Mouse (Mus musculus) heart, embryonic 15.5 days (tissue): ENCODE results near the gene Pkmyt1. TPM values are rescaled to one million over a fixed set of nuclear protein-coding genes. Genes with fewer than 3 reads are reported as not detected.
"Not testable (repeated sequence)": the region's sequence is repeated elsewhere in the genome, so short reads cannot be mapped to it uniquely, and the experiment has no call there.

Experiments
- ATAC-seq: fragments of 200-750 bp; cut with Nextera tagmentation; replicated peaks from 2 replicates; pipeline ENCODE4 v1.8.0; 2017; ENCODE audit warnings: low read depth, moderate TSS enrichment; ENCODE audit not compliant: insufficient number of reproducible peaks, insufficient read depth, low FRiP score
- H3K27ac ChIP-seq: fragments of 300-500 bp; sonication (generic); 2 replicates; pipeline ENCODE4 v1.5.1; 2015; ENCODE audit warnings: mild to moderate bottlenecking, inconsistent platforms
- H3K27me3 ChIP-seq: fragments of 300-500 bp; sonication (generic); 2 replicates; pipeline ENCODE4 v1.6.1; 2015; ENCODE audit warnings: inconsistent platforms
- H3K36me3 ChIP-seq: fragments of 300-500 bp; sonication (generic); 2 replicates; pipeline ENCODE4 v1.6.1; 2015; ENCODE audit warnings: mild to moderate bottlenecking, inconsistent platforms
- H3K4me1 ChIP-seq: fragments of 300-500 bp; sonication (generic); replicated peaks from 2 replicates; pipeline ENCODE4 v1.6.1; 2015; ENCODE audit warnings: inconsistent platforms
- H3K4me2 ChIP-seq: fragments of 300-500 bp; sonication (generic); 2 replicates; pipeline ENCODE4 v1.6.1; 2015; ENCODE audit warnings: inconsistent platforms, mild to moderate bottlenecking, moderate library complexity
- H3K4me3 ChIP-seq: fragments of 300-500 bp; sonication (generic); 2 replicates; pipeline ENCODE4 v1.5.1; 2015; ENCODE audit warnings: mild to moderate bottlenecking, inconsistent platforms
- H3K9ac ChIP-seq: fragments of 300-500 bp; sonication (generic); 2 replicates; pipeline ENCODE4 v1.6.1; 2015; ENCODE audit warnings: mild to moderate bottlenecking, inconsistent platforms
- H3K9me3 ChIP-seq: fragments of 300-500 bp; sonication (generic); replicated peaks from 2 replicates; pipeline ENCODE4 v1.6.1; 2016; ENCODE audit warnings: inconsistent platforms
- WGBS: fragments of 180-500 bp; shearing (Covaris S2); methylation state at CpG from one replicate; pipeline ENCODE4 v1.1.7; 2015; ENCODE audit warnings: mixed read lengths; 5-methylcytosine and 5-hydroxymethylcytosine counted together
- polyA plus RNA-seq: library from polyadenylated mRNA; unstranded; fragments of >200 nt; fragmentation: Nextera tagmentation; extraction: Ambion mirVana; gene quantifications from 2 replicates; pipeline ENCODE4 v1.2.1, GENCODE M21; 2015

Gene Pkmyt1
- polyA plus RNA-seq, 1 experiment from 2014 or later, result 22.4 TPM

DNA sequence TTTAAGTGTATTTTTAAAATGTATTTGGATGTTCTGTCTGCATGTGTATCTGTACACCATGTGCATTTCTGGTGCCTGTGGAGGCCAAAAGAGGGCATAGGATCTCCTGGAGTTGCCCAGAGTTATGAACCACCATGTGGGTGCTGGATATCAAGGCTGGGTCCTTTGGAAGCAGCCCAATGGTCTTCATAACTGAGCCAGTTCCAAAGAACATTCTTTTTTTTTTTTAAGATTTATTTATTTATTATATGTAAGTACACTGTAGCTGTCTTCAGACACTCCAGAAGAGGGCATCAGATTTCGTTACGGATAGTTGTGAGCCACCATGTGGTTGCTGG lies 46.1 kb downstream of the Pkmyt1 start:
- not testable (repeated sequence) for H3K27me3 ChIP-seq, ATAC-seq, H3K9ac ChIP-seq, H3K9me3 ChIP-seq, H3K36me3 ChIP-seq, H3K4me3 ChIP-seq, H3K4me2 ChIP-seq, H3K27ac ChIP-seq
- peaks cover 13% of the 10 kb centered on the region for H3K4me1 ChIP-seq
- 78% methylated on average over 2 of the region's 2 CpGs for WGBS

DNA sequence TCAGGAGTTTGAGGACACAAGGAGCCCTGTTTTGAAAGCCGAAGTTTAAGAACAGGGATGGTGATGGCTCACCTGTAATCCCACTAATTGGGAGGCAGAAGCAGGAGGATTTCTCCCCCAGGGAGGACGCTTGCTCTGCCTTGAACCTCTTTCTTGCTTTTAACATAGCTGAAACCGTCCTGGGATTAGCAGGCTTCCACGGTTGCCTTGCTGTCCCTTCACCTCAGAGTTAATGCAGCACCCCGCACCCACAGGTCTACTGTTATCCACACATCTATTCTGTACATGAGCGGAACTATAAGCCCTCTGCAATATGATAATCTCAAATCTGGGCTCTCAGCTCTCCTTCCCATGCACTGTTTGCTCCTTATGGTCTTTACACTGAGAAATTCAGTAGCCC lies 47.5 kb downstream of the Pkmyt1 start:
- Histone ChIP-seq H3K9me3 (no peaks in the 10 kb centered on the region), H3K4me3 (no peak overlapping the region), H3K27ac (no peak overlapping the region), H3K4me1 (peaks cover 13% of the 10 kb centered on the region), H3K9ac (no peak overlapping the region), H3K27me3 (no peaks in the 10 kb centered on the region), H3K4me2 (no peak overlapping the region), H3K36me3 (no peaks in the 10 kb centered on the region)
- ATAC-seq, result no peak
- WGBS, result 70% methylated on average over 6 of the region's 6 CpGs

DNA sequence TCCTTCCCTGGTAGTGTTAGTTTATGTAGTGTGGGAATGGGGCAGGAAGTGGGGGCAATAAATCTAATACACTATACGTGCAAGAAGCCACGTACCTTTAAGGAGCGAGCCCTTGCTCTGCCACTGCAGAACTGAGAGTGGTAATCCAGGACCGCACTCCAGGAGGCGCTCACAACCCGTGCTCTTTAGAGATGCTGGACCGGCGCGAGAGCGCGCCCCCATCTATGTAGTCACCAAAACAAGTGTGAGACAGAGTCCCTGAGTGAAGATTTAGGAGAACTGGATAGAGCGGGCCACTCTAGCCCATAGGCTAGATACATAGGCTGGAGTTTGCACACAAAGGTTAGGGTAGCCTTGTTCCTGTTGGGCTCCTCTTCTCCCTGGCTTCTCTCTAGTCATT lies 48.0 kb downstream of the Pkmyt1 start:
- ATAC-seq, result no peak
- Histone ChIP-seq H3K4me1 (peaks cover 13% of the 10 kb centered on the region), H3K36me3 (no peaks in the 10 kb centered on the region), H3K9me3 (no peaks in the 10 kb centered on the region), H3K27ac (no peak overlapping the region), H3K27me3 (no peaks in the 10 kb centered on the region), H3K4me3 (no peak overlapping the region), H3K9ac (no peak overlapping the region), H3K4me2 (no peak overlapping the region)
- WGBS, result 3% methylated on average over 12 of the region's 12 CpGs

DNA sequence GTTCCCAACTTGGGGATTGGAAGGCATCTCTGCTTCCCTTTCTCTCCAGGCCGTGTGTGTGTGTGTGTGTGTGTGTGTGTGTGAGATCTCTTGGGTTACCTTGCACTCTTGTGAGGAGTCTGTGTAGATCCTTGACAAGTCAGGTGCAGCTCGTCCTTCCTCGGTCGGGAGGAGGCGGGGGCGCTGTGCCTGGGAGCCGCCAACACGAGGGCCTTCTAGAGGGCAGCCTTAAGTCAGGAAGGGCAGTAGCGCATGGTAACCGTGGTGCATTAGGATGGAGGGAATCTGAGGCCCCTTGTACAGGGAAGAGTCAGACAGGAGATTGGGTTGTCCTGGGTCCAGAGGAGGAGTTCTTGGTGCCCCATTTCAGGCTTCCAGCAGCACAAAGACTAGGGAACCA lies 50.1 kb downstream of the Pkmyt1 start:
- Histone ChIP-seq H3K27ac (no peak overlapping the region), H3K9ac (no peak overlapping the region), H3K4me1 (0 out of 2 replicates have a peak, but pooled peaks cover 3% of the 10 kb centered on the region), H3K4me3 (no peak overlapping the region), H3K4me2 (no peak overlapping the region), H3K9me3 (no peaks in the 10 kb centered on the region), H3K36me3 (no peaks in the 10 kb centered on the region), H3K27me3 (no peaks in the 10 kb centered on the region)
- no peak for ATAC-seq
- 74% methylated on average over 10 of the region's 10 CpGs for WGBS

DNA sequence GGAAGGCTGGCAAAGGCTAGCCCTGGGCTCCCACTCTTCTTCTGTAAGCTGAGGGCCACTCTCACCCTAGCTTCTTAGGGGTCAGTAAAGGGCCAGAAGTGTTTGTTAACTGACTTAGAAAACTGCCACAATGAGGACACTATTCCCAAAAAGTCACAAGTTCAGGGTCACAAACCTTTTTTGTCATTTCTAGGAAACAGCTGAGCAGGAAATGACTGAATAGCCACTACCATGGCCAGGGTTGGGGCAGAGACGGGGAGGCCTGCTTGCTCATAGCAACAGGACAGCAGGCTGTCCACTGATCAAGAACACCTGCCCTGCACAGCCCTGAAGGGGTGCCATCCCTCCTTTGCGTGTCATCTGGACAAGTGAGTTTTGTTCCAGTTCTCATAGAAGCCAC lies 51.0 kb downstream of the Pkmyt1 start:
- H3K27me3 ChIP-seq, result no peaks in the 10 kb centered on the region
- no peak for ATAC-seq
- no peak overlapping the region for H3K27ac ChIP-seq
- 68% methylated on average over 2 of the region's 2 CpGs for WGBS
- no peaks in the 10 kb centered on the region for H3K9me3 ChIP-seq
- no peaks in the 10 kb centered on the region for H3K4me1 ChIP-seq
- H3K9ac ChIP-seq, result no peak overlapping the region
- H3K4me2 ChIP-seq, result no peak overlapping the region
- no peaks in the 10 kb centered on the region for H3K36me3 ChIP-seq
- H3K4me3 ChIP-seq, result no peak overlapping the region

DNA sequence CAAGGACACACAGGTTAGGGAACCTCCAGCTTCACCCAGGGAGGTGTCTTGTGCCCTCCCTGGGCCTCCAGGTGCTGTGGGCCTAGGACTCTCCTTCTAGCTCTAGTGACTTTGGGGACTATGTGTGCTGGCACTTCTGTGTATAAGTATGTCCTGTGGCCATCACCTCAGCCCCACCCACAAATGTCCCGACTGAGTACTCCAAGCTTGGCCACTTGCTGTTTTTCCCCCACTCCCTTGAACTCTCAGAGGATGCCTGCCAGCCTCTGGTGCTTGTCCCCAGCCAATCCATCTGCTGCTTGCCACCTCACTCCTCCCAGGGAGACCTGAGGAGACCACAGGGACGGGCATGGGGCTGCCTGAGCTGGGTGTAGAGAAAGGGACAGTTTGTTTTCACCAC lies 52.3 kb downstream of the Pkmyt1 start:
- Histone ChIP-seq H3K27ac (no peak overlapping the region), H3K9ac (no peak overlapping the region), H3K9me3 (no peaks in the 10 kb centered on the region), H3K4me2 (no peak overlapping the region), H3K4me3 (no peak overlapping the region), H3K36me3 (no peaks in the 10 kb centered on the region), H3K27me3 (no peaks in the 10 kb centered on the region), H3K4me1 (no peaks in the 10 kb centered on the region)
- WGBS, result 38% methylated on average over 2 of the region's 2 CpGs
- no peak for ATAC-seq

DNA sequence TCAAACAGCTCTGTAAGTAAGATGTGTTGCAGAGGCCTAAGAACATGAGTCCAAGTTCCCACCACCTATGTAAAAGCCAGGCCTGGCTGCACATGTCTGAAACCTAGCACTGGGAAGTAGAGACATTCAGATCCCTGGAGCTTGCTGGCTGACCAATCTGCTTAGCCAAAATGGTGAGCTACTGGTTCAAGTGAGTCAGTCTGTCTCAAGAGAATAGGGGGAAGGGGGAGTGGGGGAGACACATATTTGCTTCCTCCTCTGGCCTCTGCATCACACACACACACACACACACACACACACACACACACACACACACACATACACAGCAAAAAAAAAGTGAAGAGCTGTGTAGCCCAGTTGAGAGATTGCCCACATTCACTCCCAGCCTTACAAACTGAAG lies 57.2 kb downstream of the Pkmyt1 start:
- Histone ChIP-seq H3K4me1 (peaks cover 12% of the 10 kb centered on the region), H3K4me3 (no peak overlapping the region), H3K9me3 (no peaks in the 10 kb centered on the region), H3K27ac (no peak overlapping the region), H3K4me2 (no peak overlapping the region), H3K36me3 (no peaks in the 10 kb centered on the region), H3K27me3 (no peaks in the 10 kb centered on the region), H3K9ac (no peak overlapping the region)
- ATAC-seq, result no peak

DNA sequence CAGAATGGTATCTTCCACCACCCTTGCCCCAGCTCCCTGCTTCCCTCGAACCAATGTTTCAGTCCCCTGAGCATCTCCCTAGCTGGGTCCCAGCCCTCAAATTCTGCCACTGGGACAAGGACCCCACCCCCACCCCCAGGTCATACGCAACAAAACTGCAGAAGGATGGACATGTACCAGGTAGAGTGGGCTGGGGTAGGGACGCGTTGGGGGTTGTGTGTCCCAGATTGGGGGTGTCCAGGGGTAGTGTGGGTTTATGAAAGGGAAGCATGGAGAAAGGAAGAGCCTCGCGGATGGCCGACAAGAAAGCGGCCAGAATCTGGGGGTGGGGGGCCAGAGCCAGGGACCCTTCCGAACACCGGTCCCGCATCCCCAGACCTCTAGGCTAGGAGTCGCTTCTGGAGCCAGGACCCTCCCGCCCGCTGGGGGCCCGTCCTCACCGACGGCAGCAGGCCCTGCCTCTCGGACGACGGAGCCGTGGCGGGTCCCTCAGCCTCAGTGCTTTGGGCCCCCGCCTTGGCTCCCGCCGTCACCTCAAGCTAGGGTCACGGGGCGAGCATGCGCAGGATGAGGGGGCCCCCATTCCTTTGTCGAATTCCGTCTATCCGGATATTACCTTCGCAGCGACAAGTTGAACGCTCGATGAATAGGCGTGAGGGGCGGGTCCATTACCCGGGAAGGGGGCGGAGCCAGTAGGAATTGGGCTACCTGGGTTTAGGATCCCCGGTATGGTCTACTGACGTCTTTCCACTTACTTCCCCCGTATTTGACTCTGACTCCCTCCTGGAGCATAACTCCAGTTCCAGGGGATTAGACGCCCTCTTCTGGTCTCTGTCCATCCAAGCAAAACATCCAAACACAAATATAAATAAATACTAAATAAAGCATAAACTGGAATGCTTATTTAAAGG lies 59.7 kb downstream of the Pkmyt1 start, which contains the start of gene Flywch2:
Flywch2 (minus strand) TSS at position 521 of the 911 bp plus-strand sequence.
- ATAC-seq, result peak; percentile 70
- peaks cover 22% of the 10 kb centered on the region for H3K4me1 ChIP-seq
- H3K36me3 ChIP-seq, result no peaks in the 10 kb centered on the region
- no peak within 1 kb of the TSS for H3K27ac ChIP-seq
- peak within 1 kb of the TSS; percentile 55 for H3K4me3 ChIP-seq
- H3K4me2 ChIP-seq, result peak within 1 kb of the TSS; percentile 95
- no peaks in the 10 kb centered on the region for H3K9me3 ChIP-seq
- peak within 1 kb of the TSS; percentile 66 for H3K9ac ChIP-seq
- WGBS, result 4% methylated on average over 43 of the region's 43 CpGs
- H3K27me3 ChIP-seq, result no peaks in the 10 kb centered on the region

Other genes starting within 250 kb of the Pkmyt1 start
- gene Vmn2r117, start 246.6 kb upstream of the Pkmyt1 start, polyA plus RNA-seq, result not detected in 2 replicates
- gene Zfp213, start 162.1 kb upstream of the Pkmyt1 start, polyA plus RNA-seq, result 10.9 and 14.4 TPM in 2 replicates
- gene Zfp13, start 126.8 kb upstream of the Pkmyt1 start, polyA plus RNA-seq, result 6.7 and 8.3 TPM in 2 replicates
- gene Zscan10, start 125.5 kb upstream of the Pkmyt1 start, polyA plus RNA-seq, result 0.06 TPM in 1 of 2 replicates, not detected in the other
- 0.38 and 0.48 TPM in 2 replicates for gene Mmp25, start 81.1 kb upstream of the Pkmyt1 start, polyA plus RNA-seq
- gene Bicdl2, start 65.8 kb upstream of the Pkmyt1 start, polyA plus RNA-seq, result 0.35 and 0.39 TPM in 2 replicates
- 226 and 282 TPM in 2 replicates for gene Hcfc1r1, start 52.7 kb upstream of the Pkmyt1 start, polyA plus RNA-seq
- gene Thoc6, start 52.5 kb upstream of the Pkmyt1 start, polyA plus RNA-seq, result 29.4 and 36.8 TPM in 2 replicates
- 107 and 116 TPM in 2 replicates for gene Tnfrsf12a, start 48.9 kb upstream of the Pkmyt1 start, polyA plus RNA-seq
- gene Cldn6, start 47.1 kb upstream of the Pkmyt1 start, polyA plus RNA-seq, result 4.5 and 12.9 TPM in 2 replicates
- 0.09 and 0.68 TPM in 2 replicates for gene Cldn9, start 42.3 kb upstream of the Pkmyt1 start, polyA plus RNA-seq
- gene 1520401A03Rik, start 3.6 kb upstream of the Pkmyt1 start, polyA plus RNA-seq, result not detected in 2 replicates
- gene Paqr4, start 14.5 kb downstream of the Pkmyt1 start, polyA plus RNA-seq, result 13.5 and 18.7 TPM in 2 replicates
- 0.28 and 3.3 TPM in 2 replicates for gene Kremen2, start 19.5 kb downstream of the Pkmyt1 start, polyA plus RNA-seq
- 36.5 and 47.5 TPM in 2 replicates for gene Flywch1, start 45.3 kb downstream of the Pkmyt1 start, polyA plus RNA-seq
- 4.8 and 9.1 TPM in 2 replicates for gene Flywch2, start 59.7 kb downstream of the Pkmyt1 start, polyA plus RNA-seq
- 315 and 320 TPM in 2 replicates for gene Srrm2, start 64.2 kb downstream of the Pkmyt1 start, polyA plus RNA-seq
- 782 and 921 TPM in 2 replicates for gene Elob, start 102.8 kb downstream of the Pkmyt1 start, polyA plus RNA-seq
- 0.13 TPM in 1 of 2 replicates, not detected in the other for gene Prss33, start 109.7 kb downstream of the Pkmyt1 start, polyA plus RNA-seq
- gene Prss32, start 117.5 kb downstream of the Pkmyt1 start, polyA plus RNA-seq, result not detected in 2 replicates
- gene Prss41, start 117.8 kb downstream of the Pkmyt1 start, polyA plus RNA-seq, result 0.06 and 0.33 TPM in 2 replicates
- gene Prss21, start 141.7 kb downstream of the Pkmyt1 start, polyA plus RNA-seq, result not detected in 2 replicates
- gene Dcpp1, start 154.5 kb downstream of the Pkmyt1 start, polyA plus RNA-seq, result not detected in 2 replicates
- gene Dcpp2, start 154.5 kb downstream of the Pkmyt1 start, polyA plus RNA-seq, result not detected in 2 replicates
- not detected in 2 replicates for gene Dcpp3, start 191.1 kb downstream of the Pkmyt1 start, polyA plus RNA-seq
- gene Sbp, start 215.3 kb downstream of the Pkmyt1 start, polyA plus RNA-seq, result not detected in 2 replicates
- not detected in 2 replicates for gene Sbpl, start 228.9 kb downstream of the Pkmyt1 start, polyA plus RNA-seq